Mouse (Mus musculus) liver, postnatal 0 days (tissue): ENCODE measurements around the gene Pcsk6. TPM values are rescaled to one million over a fixed set of nuclear protein-coding genes. Genes with fewer than 3 reads are reported as not detected.
A peak's percentile ranks its signal among the peaks of the same experiment; 100 is the strongest.
"Not testable (repeated sequence)": the region's sequence is repeated elsewhere in the genome, so short reads cannot be mapped to it uniquely, and the experiment has no call there.

Source experiments
- ATAC-seq: fragments of 200-750 bp; cut with Nextera tagmentation; 2 replicates; pipeline ENCODE4 v1.8.0; 2017; ENCODE audit warnings: mild to moderate bottlenecking, moderate library complexity
- DNase-seq: peaks from one replicate; pipeline ENCODE4 v3.0.0-alpha.2; 2016
- H3K27ac ChIP-seq: fragments of 300-500 bp; sonication (generic); 2 replicates; pipeline ENCODE4 v1.5.1; 2014; ENCODE audit warnings: antibody characterized with exemption, moderate library complexity, mild to moderate bottlenecking, low read depth
- H3K27me3 ChIP-seq: fragments of 300-500 bp; sonication (generic); 2 replicates; pipeline ENCODE4 v1.6.1; 2014; ENCODE audit warnings: low read length, control low read depth, mixed read lengths; ENCODE audit not compliant: insufficient read depth
- H3K36me3 ChIP-seq: fragments of 300-500 bp; sonication (generic); replicated peaks from 2 replicates; pipeline ENCODE4 v1.6.1; 2014; ENCODE audit warnings: mild to moderate bottlenecking, control low read depth, low read length, moderate library complexity, mixed read lengths; ENCODE audit not compliant: insufficient read depth
- H3K4me1 ChIP-seq: fragments of 300-500 bp; sonication (generic); 2 replicates; pipeline ENCODE4 v1.6.1; 2014; ENCODE audit warnings: antibody characterized with exemption, mild to moderate bottlenecking, control low read depth; ENCODE audit not compliant: insufficient read depth
- H3K4me2 ChIP-seq: fragments of 300-500 bp; sonication (generic); 2 replicates; pipeline ENCODE4 v1.6.1; 2014; ENCODE audit warnings: low read depth, mild to moderate bottlenecking, low read length, moderate library complexity, mixed read lengths
- H3K4me3 ChIP-seq: fragments of 300-500 bp; sonication (generic); 2 replicates; pipeline ENCODE4 v1.5.1; 2014; ENCODE audit warnings: low read depth, low read length
- H3K9ac ChIP-seq: fragments of 300-500 bp; sonication (generic); replicated peaks from 2 replicates; pipeline ENCODE4 v1.6.1; 2014; ENCODE audit warnings: mild to moderate bottlenecking, moderate library complexity
- H3K9me3 ChIP-seq: fragments of 300-500 bp; sonication (generic); 2 replicates; pipeline ENCODE4 v1.6.1; 2016; ENCODE audit warnings: mild to moderate bottlenecking, control low read depth, low read length, mixed read lengths
- CTCF ChIP-seq: sonication (generic); IDR thresholded peaks from 2 replicates; pipeline ENCODE4 v1.5.1; 2016; ENCODE audit warnings: antibody characterized with exemption, low read depth
- EP300 ChIP-seq: IDR thresholded peaks from 2 replicates; pipeline ENCODE4 v1.6.1; 2016; ENCODE audit warnings: antibody characterized with exemption, low read depth, mild to moderate bottlenecking
- WGBS: fragments of 180-500 bp; shearing (Covaris S2); extraction: QIAGEN DNeasy Blood & Tissue Kit; methylation state at CpG from one replicate; pipeline ENCODE4 v1.1.7; 2014; ENCODE audit not compliant: insufficient replicate concordance; 5-methylcytosine and 5-hydroxymethylcytosine counted together
- polyA plus RNA-seq: library from polyadenylated mRNA; unstranded; fragments of >200 nt; fragmentation: Nextera tagmentation; extraction: Ambion mirVana; gene quantifications from 2 replicates; pipeline ENCODE4 v1.2.1, GENCODE M21; 2015

Pcsk6 gene
- polyA plus RNA-seq, 1 experiment from 2014 or later = 3.6 TPM

DNA sequence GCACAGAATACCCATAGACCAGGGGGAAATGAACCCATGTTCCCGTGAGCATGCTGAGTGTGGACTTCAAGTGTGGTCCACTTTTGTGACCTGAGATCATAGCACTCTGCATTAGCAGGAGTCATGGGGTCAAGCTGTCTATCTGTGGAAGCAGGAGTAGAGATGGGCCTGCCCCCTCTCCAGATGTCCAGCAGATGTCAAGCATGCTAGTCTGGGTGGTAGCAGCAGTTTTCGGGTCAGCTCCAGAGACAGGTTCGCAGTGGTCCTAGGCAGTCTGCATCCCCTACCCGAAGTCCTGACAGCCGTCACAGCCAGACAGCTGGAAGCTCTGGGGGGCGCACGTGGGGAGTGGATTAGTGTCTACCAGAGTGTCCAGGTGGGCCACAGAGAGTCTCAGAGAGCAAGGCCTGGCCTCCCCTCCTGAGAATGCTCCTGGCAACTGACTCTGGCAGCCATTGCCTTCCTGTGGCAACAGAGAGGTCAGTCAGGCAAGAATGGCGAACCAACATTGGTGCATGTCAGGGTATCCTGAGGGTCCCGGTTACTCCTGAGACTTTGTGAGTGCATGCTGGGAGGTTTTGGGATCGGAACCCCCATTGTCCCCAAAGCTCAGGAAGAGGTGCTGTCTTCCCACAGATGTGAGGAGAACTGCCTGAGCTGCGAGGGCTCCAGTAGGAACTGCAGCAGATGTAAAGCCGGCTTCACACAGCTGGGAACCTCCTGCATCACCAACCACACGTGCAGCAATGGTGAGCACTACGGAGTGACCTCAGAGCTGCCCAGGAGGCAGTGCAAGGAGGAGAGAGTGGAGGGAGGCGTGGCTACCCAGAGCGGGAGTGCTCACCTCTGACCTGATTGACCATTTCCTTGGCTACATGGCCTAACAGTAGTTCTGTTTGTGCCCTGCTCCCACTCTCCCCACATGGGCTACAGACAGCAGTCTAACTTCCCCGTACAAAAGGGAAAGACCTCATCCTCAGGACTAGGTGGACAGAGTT is 185.7 kb downstream of the Pcsk6 start:
- ATAC-seq (peak; percentile 89), DNase-seq (peak; percentile 41)
- Histone ChIP-seq H3K9me3 (no peaks in the 10 kb centered on the region), H3K4me2 (no peak overlapping the region), H3K36me3 (no peaks in the 10 kb centered on the region), H3K4me1 (no peaks in the 10 kb centered on the region; the same call in 1 of the 2 replicates), H3K4me3 (no peak overlapping the region), H3K9ac (no peak overlapping the region), H3K27ac (no peak overlapping the region), H3K27me3 (no peaks in the 10 kb centered on the region)
- TF ChIP-seq EP300 = no peak
- no peak for TF ChIP-seq CTCF
- 53% methylated on average over 17 of the region's 17 CpGs for WGBS

- no peak overlapping the region for H3K9ac ChIP-seq
- peak; percentile 33; the same call in 1 of the 2 replicates for ATAC-seq
- H3K27ac ChIP-seq = no peak overlapping the region
- no peaks in the 10 kb centered on the region for H3K36me3 ChIP-seq
- H3K4me1 ChIP-seq = no peaks in the 10 kb centered on the region; the same call in 1 of the 2 replicates
- H3K9me3 ChIP-seq = no peaks in the 10 kb centered on the region
- H3K4me2 ChIP-seq = no peak overlapping the region
- DNase-seq = no peak
- H3K4me3 ChIP-seq = no peak overlapping the region
- H3K27me3 ChIP-seq = no peaks in the 10 kb centered on the region
- no peak for TF ChIP-seq CTCF
- no peak for TF ChIP-seq EP300
- 72% methylated on average over 4 of the region's 4 CpGs for WGBS
These were observed 186.4 kb downstream of the Pcsk6 start for GRCm38 (mm10) chr7:66047975-66048374.

DNA sequence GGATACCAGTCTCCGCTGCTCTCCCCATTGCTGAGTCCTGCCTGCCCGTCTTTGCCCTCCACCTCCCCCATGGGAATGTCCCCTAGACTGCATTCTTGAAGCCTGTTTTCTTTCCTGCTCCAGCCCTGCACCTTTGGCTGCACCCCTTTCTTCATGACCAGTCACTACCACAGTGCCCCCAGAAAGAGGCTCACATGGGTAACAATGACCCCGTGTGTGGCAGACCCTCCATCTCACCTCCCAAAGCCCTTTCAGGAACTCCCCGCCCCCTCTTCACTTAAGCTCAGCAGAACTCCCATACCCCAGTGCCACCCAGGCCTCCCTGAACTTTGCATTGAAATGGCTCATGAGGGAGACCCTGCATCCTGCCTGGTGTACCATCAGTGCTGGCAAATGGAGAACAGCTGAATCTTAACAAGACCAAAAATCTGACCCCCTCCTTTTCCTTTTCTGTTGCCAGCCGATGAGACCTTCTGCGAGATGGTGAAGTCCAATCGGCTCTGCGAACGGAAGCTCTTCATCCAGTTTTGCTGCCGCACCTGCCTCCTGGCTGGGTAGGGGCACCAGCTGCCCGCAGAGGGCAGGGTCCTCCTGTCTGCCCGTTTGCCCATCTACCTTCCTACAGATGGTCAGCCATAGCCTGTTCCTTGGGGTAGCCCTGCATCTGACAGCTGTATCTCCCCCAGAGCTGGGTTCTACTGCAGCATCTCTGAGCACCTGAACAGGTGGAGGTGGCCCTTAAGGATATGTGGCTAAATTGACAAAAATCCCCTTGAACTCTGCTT is 187.1 kb downstream of the Pcsk6 start:
- TF ChIP-seq CTCF (no peak), EP300 (no peak)
- DNase-seq (no peak), ATAC-seq (no peak)
- Histone ChIP-seq H3K4me1 (no peaks in the 10 kb centered on the region; the same call in 1 of the 2 replicates), H3K9me3 (no peaks in the 10 kb centered on the region; the same call in 1 of the 2 replicates), H3K27me3 (no peaks in the 10 kb centered on the region), H3K4me2 (no peak overlapping the region), H3K36me3 (no peaks in the 10 kb centered on the region), H3K4me3 (no peak overlapping the region), H3K9ac (no peak overlapping the region), H3K27ac (no peak overlapping the region)
- 81% methylated on average over 12 of the region's 12 CpGs for WGBS

DNA sequence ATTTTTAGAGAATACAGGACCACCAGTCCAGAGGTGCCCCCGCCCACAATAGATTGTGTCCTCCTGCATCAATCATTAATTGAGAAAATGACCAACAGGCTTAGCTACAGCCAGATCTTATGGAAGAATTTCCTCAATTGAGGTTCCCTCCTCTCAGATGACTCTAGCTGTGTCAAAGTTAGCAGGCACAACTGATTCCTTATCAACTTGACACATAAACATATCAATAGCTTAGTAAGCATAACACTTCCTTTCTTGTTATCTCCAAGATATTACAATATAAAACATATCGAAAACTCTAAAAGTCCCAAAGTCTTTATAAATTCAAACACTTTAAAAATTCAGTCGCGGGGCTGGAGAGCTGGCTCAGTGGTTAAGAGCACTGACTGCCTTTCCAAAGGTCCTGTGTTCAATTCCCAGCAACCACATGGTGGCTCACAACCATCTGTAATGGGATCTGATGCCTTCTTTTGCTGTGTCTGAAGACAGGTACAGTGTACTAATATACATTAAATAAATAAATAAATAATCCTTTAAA is 192.5 kb downstream of the Pcsk6 start:
- Histone ChIP-seq H3K4me3 (no peak overlapping the region), H3K27me3 (no peaks in the 10 kb centered on the region), H3K27ac (no peak overlapping the region), H3K36me3 (no peaks in the 10 kb centered on the region), H3K9ac (no peak overlapping the region), H3K9me3 (no peaks in the 10 kb centered on the region; the same call in 1 of the 2 replicates), H3K4me1 (no peaks in the 10 kb centered on the region), H3K4me2 (no peak overlapping the region)
- DNase-seq = no peak
- no peak for ATAC-seq
- WGBS = 76% methylated on average over 4 of the region's 4 CpGs
- no peak for TF ChIP-seq CTCF
- no peak for TF ChIP-seq EP300

GRCm38 (mm10) chr7:66055356-66055755 is 193.8 kb downstream of the Pcsk6 start:
- not testable (repeated sequence) for H3K27me3 ChIP-seq, ATAC-seq, H3K4me1 ChIP-seq, H3K9me3 ChIP-seq, H3K36me3 ChIP-seq, H3K4me3 ChIP-seq, H3K4me2 ChIP-seq, H3K27ac ChIP-seq, H3K9ac ChIP-seq, DNase-seq
- peak; percentile 72 for TF ChIP-seq CTCF
- 2% methylated on average over 2 of the region's 2 CpGs for WGBS

DNA sequence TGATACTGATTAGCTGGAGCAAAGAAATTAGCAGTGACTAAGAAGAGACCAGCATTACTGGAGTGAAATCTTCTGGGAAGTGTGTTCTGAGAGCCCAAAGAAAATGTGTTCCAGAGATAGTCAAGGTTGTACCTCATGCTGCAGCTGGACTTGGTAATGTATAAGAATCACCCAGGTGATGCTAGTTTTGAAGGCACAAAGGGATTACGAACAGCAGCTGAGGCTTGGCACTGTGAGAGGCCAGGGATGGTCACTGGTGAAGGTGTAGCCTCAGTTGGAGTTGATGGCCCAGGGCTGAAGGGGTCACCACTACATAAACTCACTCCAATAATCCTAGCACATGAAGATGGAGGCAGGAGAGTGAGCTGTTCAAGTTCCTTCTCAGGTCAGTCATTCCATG is 197.2 kb downstream of the Pcsk6 start, which contains the start of gene Snrpa1:
Snrpa1 (plus strand) TSS at position 301 of the 400 bp plus-strand sequence.
- Histone ChIP-seq H3K27me3 (no peaks in the 10 kb centered on the region), H3K4me1 (peaks cover 10% of the 10 kb centered on the region; the same call in 1 of the 2 replicates), H3K4me3 (peak within 1 kb of the TSS; percentile 95), H3K36me3 (peaks cover 14% of the 10 kb centered on the region), H3K9me3 (no peaks in the 10 kb centered on the region), H3K9ac (peak within 1 kb of the TSS; percentile 96), H3K4me2 (peak within 1 kb of the TSS; percentile 71), H3K27ac (no peak within 1 kb of the TSS; the same call in 1 of the 2 replicates)
- 74% methylated on average over 1 of the region's 1 CpGs for WGBS
- DNase-seq (no peak), ATAC-seq (no peak)
- no peak for TF ChIP-seq EP300
- TF ChIP-seq CTCF = no peak
